Comparison of ENCODE assay signal across 8 mouse cellular contexts in the genomic region with DNA sequence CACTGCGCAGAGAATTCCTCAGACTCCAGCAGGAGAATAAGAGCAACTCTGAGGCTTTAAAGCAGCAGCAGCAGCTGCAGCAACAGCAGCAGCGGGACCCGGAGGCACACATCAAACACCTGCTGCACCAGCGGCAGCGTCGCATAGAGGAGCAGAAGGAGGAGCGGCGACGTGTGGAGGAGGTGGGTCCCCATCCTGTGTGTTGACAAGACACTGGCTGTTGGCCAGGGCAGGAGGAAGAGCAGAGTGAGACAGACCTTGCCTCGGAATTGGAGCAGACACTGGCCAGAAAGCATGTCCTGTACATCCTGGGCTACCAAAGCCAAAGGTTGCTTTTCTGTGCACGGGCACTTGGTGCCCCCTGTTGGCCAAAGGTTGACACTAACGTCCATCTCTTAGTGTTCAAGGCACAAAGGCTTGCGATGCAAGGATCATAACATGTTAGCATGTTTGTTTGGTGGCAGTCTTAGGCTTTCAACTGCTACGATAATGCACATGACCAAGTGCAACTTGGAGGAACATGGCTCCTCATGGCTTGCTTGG. TPM values are rescaled to one million over a fixed set of nuclear protein-coding genes. Genes with fewer than 3 reads are reported as not detected.
A peak's percentile ranks its signal among the peaks of the same experiment; 100 is the strongest.
DNase-seq lines count a peak whose midpoint lies in the region; ATAC-seq lines count a peak whose summit lies in the region.

No protein-coding gene starts in this region.

- ATAC-seq in granulocyte monocyte progenitor cell, adult 5-6 weeks (replicated peaks; ENCODE audit: poor library complexity, severe bottlenecking) = peak; percentile 62

- DNase-seq in CD4-positive helper T cell, adult 2 months (ENCODE audit: low read depth, low spot score) = peak; percentile 81
- peak; percentile 54 for DNase-seq in WW6 (ENCODE audit: low read depth, low spot score)
- peak; percentile 87 to 89 for DNase-seq in cerebellum, postnatal 14 days
- DNase-seq in layer of hippocampus, adult 9-10 months (ENCODE audit: low spot score) = peak; percentile 63
- peak; percentile 75 to 83 for DNase-seq in lung, postnatal 4 days
- DNase-seq in right cerebral cortex, postnatal 14 days = peak; percentile 69
- DNase-seq in urinary bladder, postnatal 36 days (ENCODE audit: low spot score in 2 of 2) = peak; percentile 75 to 77

RNA-seq across cellular contexts. Expression of gene 4930544D05Rik, which starts 10.6 kb away (rescaled TPM):
- 1.2 TPM in 1 of 2 replicates, not detected in the other for total RNA-seq in granulocyte monocyte progenitor cell, adult 5-6 weeks (2014; fragmentation: Nextera tagmentation)
- total RNA-seq in granulocyte monocyte progenitor cell, adult 5-6 weeks (2017) = not detected in 2 replicates

RNA-seq across cellular contexts. Expression of gene Chrne, which starts 13.9 kb away (rescaled TPM):
- total RNA-seq in granulocyte monocyte progenitor cell, adult 5-6 weeks (2014; fragmentation: Nextera tagmentation) = not detected in 2 replicates
- 0.26 TPM in 1 of 2 replicates, not detected in the other for total RNA-seq in granulocyte monocyte progenitor cell, adult 5-6 weeks (2017)

RNA-seq across cellular contexts. Expression of gene Gp1ba, which starts 33.8 kb away (rescaled TPM):
- not detected in 2 replicates for total RNA-seq in granulocyte monocyte progenitor cell, adult 5-6 weeks (2014; fragmentation: Nextera tagmentation)
- not detected in 2 replicates for total RNA-seq in granulocyte monocyte progenitor cell, adult 5-6 weeks (2017)

RNA-seq across cellular contexts. Expression of gene Rnf167, which starts 41.9 kb away (rescaled TPM):
- 35.4 and 51.1 TPM in 2 replicates for total RNA-seq in granulocyte monocyte progenitor cell, adult 5-6 weeks (2014; fragmentation: Nextera tagmentation)
- 32.7 and 34.6 TPM in 2 replicates for total RNA-seq in granulocyte monocyte progenitor cell, adult 5-6 weeks (2017)

RNA-seq across cellular contexts. Expression of gene Slc25a11, which starts 42.2 kb away (rescaled TPM):
- total RNA-seq in granulocyte monocyte progenitor cell, adult 5-6 weeks (2014; fragmentation: Nextera tagmentation) = 80.9 and 91.7 TPM in 2 replicates
- 63.3 and 67.7 TPM in 2 replicates for total RNA-seq in granulocyte monocyte progenitor cell, adult 5-6 weeks (2017)

Comparison
In these comparisons a context has a peak if more than half of its experiments do, and no peak if none do; other contexts are left out.
1. Peak in every context shown above with its lines: DNase-seq and ATAC-seq.